Mouse (Mus musculus): ENCODE results near the gene Gm49383.
"Not testable (repeated sequence)": the region's sequence is repeated elsewhere in the genome, so short reads cannot be mapped to it uniquely, and the experiment has no call there.

Gm49383 gene

GRCm38 (mm10) chr12:69160677-69161076 lies 36.2 kb downstream of the Gm49383 start:
- not testable (repeated sequence) for DNase-seq

DNA sequence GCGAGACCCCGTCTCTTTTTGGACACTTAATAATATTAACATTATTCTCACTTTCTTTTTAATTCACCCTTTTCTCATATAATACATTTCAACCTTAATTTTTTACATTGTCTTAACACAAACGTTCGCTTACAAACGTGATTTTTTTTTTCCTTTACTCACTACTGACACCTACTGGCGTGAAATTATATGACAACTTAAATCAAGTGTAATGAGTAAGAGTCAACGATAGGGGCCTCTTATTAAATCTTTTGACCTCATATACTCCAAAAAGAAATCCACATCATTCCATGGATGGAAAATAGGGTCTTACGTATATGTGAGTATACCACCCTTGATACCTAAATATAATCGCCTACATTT lies 37.3 kb downstream of the Gm49383 start:
- DNase-seq: peak; percentile 48

DNA sequence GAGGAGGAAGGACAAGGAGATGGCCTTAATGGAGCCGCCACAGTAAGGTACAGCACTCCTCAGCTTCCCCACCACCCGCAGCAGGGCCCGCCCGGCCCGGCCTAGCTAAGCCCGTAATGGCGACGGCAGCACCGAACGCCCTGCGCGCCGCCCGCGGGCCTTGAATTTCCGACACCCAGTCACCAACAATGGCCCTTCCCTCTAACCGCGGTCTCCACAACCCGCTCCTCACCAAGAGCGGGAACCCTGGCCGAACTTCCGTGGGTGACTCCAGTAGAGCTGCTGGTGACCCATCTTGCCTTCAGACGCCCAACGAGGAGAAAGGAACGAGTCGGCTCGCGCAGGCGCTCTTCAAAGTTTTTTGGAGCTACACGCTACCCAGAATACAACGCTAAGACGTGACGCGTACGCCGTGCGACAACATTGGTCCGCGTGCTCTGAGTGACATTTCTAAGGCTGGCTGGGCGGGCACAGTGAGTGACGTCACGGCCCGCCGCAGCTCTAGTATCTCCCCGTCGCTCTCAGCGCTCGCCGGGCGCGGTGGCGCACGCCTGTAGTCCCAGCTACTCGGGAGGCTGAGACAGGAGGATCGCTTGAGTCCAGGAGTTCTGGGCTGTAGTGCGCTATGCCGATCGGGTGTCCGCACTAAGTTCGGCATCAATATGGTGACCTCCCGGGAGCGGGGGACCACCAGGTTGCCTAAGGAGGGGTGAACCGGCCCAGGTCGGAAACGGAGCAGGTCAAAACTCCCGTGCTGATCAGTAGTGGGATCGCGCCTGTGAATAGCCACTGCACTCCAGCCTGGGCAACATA lies 37.9 kb downstream of the Gm49383 start, which contains the start of gene Rps29:
TSS of gene Rps29 (minus strand) at position 422 of the 813 bp plus-strand sequence.
- DNase-seq: peak; percentile 97

DNA sequence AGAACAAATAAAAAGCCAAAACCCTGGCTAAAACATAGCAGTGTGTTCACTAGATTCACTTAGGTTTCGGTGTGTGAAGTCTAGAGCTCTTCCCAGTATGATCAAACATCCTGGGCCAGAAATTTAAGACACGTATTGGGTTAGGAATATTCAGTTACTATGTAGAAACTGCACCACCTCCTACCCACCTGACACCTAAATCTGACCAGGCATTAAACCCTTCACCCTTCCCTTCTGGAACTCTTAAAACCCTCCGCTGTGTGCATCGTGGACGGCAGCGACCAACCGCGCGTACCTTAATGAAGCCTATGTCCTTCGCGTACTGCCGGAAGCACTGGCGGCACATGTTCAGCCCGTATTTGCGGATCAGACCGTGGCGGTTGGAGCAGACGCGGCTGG lies 38.5 kb downstream of the Gm49383 start:
- no peak for DNase-seq

DNA sequence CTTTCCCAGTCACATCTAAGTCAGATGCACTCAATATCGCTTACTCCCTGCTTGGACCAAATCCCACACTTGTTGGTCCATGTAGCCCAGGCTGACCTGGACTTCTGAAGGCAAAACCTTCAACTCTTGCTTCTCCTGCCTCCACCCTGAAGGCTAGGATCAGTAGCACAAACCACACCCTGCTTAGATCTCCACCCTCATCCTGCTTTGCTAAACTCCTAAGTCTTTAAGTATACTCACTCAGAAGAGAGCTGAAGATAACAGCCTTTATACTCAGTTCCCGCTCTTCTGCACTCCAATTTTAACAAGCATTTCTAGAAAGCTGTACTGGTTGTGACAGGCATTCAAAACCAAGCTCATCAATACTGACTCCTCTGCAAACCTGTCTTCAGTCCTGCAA lies 39.8 kb downstream of the Gm49383 start:
- no peak for DNase-seq

- no peak for DNase-seq
Measured at GRCm38 (mm10) chr12:69156436-69156835, 40.5 kb downstream of the Gm49383 start.

DNA sequence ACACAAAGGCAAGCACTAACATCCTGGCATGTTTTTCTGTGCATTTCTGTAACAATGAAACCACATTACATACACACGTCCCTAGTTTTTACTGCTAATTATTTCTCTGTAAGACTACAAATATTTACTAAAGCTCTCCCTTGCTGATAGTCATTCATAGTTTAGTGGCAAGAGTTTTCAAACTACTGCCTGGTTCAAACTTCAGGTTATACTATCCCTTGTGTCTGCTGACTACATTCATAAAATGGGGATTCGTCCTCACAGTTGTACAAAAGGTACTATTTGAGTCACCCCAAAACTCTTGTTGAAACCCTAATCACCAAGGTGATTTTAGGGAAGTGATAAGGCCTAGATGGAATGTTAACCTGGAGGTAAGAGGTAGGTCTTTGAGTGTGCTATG lies 41.0 kb downstream of the Gm49383 start:
- DNase-seq: no peak

- DNase-seq: no peak
Measured at GRCm38 (mm10) chr12:69150049-69150448, 46.9 kb downstream of the Gm49383 start.

GRCm38 (mm10) chr12:69147166-69147735 lies 49.7 kb downstream of the Gm49383 start:
- no peak for DNase-seq

GRCm38 (mm10) chr12:69143460-69143859 lies 53.4 kb downstream of the Gm49383 start:
- DNase-seq: no peak

GRCm38 (mm10) chr12:69139841-69140240 lies 57.1 kb downstream of the Gm49383 start:
- DNase-seq: no peak

GRCm38 (mm10) chr12:69139201-69139600 lies 57.7 kb downstream of the Gm49383 start:
- no peak for DNase-seq
